Mouse (Mus musculus): ENCODE data around the gene Cant1. TPM values are rescaled to one million over a fixed set of nuclear protein-coding genes. Genes with fewer than 3 reads are reported as not detected.
"Not testable (repeated sequence)": the region's sequence is repeated elsewhere in the genome, so short reads cannot be mapped to it uniquely, and the experiment has no call there.

The Cant1 gene
- total RNA-seq, 2 experiments from 2014 or later: 38.7 to 40.4 TPM

DNA sequence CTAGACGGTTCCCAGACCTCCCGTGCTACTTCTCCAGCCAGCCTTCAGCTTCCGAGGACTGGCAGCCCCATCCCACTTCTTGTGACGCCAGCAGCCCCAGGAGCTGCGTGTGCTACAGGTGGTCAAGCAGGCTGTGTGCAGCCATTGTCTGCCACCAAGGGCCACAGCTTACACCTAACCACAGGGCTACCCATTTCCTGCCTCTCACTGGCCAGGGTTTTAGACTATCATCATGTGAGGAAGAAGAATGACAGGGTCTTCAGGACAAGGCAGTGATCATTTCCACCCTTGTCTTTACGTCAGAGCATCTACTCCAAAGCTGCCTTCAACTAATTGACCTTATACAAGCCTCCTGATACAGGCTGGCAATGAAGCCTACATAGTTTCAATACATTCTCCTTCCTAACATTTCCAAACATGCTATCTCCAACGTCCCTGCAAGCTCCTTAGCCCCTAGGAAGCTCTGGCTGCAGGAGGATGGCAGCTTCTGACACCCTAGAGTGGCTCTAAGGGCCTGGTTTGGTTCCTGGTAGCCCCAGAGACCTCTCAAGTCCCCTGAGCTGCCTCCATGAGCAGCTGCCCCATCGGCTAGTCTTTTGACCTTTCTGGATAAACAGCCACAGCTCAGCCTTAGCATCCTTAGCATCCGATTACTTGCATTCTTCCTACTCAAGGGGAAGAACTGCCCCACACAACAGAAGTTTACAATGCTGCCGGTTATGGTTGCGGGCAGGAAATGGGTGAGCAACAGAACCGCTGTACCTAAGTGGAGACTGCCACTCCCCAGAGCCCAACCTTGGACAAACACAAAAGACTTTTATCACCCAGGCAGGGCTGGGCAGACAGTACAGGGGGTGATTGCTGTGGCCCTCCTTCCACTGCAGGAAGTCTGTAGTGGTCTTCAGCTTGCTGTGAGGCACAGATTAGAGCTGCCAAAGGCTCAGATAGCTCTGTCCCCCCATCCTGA, 9.5 kb downstream of the Cant1 start:
- no peak for DNase-seq (ENCODE audit: low spot score in 2 of 2)

DNA sequence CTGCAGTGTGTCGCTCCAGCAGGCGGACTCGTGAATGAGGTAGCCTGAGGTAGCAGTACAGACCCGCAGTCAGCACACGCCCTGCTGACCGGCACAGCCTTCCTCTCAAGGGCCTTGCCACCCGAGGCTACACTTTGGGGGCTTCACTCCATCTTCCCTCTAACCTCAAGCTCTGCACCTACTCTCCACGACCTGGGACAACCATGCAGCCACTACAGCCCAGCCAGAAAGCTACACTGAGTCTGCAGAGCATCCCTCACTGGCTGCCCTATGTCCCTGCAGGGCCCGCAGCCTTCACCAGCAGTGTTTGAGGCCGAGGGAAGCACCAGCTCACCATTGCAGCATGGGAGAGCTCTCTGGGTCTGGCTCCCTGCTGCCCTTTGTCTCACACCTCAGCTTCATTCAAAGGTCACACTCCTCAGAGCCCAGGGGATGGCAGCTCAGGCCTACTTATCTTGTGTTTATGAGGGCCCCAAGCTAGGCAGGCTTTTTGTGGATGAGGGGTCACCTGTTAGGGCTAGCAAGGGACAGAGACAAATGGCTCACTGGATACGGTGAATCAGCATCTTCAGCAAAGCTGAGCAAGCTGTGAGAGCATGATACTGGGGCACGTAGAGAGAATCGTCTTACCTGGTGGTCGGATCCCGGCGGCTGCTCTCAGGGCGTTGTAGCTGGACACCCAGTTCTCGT, 10.7 kb downstream of the Cant1 start:
- DNase-seq (ENCODE audit: low spot score in 2 of 2): no peak

DNA sequence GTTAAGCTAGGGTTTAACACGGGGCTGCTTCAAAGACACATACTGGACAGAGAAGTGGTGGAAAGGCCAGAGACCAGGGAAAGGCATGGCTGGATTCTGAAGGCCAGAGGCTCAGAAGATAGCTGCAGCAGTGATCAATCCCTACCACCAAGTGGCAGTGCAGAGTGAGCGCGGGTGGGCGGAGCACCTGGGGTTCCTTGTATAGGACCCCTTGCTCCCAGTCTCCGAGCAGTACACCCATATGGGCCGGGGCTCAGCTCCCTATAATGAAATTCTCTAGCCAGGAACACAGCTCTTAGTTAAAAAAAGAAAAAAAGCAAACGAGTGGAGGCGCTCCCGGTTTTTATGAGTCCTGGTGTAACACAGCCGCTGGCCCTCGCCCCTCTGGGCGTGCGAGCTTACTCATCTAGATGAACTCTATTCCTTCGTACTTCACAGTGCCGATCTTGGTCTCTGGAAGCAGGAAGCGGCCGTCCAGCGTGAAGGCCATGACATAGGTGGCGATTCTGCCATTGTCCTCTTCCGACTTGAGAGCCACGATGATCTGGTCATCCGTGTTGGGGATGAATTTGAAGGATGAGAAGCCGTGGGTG, 11.5 kb downstream of the Cant1 start:
- peak; percentile 36 to 58 for DNase-seq (ENCODE audit: low spot score in 2 of 2)

DNA sequence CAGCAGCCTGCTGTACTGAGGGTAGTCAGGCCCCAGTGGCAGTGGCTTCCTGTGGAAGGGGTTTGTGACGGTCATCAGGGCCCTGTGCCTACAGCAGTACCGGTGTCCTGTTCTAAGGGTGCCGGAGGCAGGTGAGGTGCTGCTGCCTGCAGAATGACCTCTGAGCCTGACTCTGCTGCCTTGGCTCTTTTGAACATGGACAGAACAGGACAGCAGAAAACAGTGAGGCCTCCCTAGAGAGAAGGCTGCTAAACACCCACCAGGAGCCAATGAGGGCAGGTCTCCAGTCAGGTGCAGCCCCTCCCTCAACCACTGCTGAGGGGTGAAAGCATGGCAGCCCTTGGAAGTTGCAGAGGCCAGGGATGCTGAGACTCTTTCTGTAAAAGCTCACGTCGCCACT, 12.4 kb downstream of the Cant1 start:
- DNase-seq (ENCODE audit: low spot score in 2 of 2): no peak

DNA sequence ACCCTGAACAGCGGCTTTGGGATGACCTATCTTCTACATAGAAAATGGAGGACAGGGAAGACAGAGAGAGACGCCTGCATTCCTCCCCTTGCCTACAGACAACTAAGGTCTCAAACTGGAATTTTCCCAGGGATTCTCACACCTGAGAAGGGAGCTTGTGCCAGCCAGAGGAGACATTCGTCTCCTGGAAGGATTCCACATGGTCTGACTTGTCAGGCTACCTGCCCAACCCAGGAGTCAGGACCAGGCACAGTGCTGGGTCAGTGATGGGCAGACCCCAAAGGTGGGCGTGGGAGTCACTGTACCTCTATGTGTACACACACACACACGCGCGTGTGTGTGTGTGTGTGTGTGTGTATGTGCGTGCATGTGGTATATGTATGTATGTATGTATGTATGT, 13.6 kb downstream of the Cant1 start:
- no peak for DNase-seq (ENCODE audit: low spot score in 2 of 2)

DNA sequence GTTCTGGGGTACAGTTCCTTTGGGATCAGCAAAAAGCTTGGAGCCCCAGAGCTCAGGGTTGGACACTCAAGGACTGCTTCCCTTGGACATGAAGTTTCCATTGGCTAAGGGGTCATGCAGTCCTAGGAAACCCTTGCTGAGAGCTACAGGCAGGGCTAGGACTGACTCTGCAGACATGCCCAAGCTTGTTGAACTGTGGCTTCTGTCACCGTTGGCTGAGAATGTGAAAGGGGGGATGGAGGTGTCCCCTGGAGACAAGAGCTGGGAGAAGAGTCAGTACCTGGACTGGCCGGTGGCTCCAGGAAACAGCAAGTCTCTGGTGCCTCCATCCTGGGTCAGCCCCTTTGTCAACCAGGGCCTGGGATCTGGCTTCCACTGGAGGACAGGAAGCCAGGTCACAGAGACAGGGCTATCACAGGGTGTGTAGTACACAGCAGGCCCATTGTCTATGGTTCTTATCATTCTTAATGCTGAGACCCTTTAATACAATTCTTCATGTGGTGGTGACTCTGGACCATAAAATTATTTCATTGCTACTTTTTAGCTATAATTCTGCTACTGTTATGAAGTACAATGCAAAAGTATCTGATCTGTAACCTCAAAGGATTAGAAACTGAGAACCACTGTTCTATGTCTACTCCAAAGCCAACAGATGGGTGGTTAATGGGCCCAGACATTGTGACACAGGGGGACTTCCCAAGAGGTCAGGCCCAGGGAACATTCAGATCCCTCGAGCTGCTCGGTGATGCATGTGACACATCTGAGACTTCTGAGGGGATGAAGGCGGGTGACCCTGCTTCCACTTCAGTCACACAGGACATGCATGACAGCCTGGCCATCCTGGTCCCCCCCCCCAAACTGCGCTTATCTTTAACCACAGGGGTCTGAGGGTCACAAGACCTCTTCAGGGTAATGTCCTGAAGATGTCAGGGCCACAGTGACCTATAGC, 14.7 kb downstream of the Cant1 start:
- no peak for DNase-seq (ENCODE audit: low spot score in 2 of 2)

DNA sequence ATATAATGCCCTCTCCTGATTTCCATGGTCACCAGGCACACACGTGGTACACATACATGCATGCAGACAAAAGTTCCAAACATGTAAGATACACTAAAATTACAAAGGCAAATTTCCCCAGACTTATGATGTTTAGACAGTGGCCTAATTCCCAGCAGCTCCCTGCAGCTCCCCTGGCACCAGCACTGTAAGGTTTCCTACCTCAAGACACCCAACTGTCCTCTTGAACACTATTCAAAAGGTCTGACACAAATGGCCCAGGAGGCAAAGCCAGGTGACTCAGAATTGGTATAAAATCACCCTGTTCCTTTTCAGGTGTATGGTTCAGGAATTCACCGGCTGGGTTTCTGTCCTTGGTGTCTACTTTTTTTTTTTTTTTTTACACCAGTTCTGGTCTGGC, 15.7 kb downstream of the Cant1 start:
- no peak for DNase-seq (ENCODE audit: low spot score in 2 of 2)

DNA sequence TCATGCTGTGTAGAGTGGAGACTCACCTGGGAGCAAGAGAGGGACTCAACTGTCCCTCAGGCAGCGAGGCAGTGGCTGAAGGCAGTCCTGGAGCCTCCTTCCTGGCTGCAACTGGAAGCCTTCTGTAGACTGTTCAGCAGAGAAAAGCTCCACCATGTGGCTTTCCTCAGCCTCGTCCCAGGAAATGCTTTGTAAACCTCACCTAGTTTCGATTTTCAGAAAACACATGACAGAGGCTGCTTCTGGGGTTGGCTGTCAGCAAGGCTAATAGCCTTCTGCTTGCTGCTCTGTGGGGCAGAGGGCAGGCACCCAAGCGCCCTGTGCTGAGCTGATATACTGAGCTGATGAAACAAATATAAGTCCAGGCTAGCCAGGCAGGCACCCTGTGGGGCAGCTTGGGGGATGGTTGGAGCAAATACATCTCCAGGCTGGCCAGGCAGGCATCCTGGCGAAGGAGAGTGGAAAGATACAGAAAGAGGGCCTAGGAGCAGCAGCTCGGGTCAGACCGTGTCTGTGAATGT, 17.1 kb downstream of the Cant1 start, which contains the start of gene Lgals3bp:
Lgals3bp (minus strand) TSS at position 333 of the 521 bp plus-strand sequence.
- DNase-seq (ENCODE audit: low spot score in 2 of 2): peak; percentile 39 to 43

DNA sequence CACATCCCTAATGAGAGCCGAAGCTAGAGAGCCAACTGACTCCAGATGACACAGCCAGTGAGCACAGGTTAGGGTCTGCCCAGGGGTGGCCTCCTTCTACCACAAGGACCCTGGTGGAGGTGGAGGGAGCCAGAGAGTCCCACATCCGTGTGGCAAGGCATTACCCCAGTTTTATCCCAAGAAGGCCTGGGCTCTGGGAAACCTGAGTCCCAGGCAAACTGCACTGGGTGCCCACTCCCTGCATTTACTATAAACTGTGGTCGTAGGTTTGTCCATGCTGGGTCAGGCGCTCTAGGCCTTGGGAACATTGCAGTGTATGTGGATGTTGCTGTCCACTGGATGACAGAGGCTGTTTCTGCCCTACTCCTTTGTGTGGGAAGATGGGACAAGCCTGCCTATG, 17.7 kb downstream of the Cant1 start:
- no peak for DNase-seq (ENCODE audit: low spot score in 2 of 2)

DNA sequence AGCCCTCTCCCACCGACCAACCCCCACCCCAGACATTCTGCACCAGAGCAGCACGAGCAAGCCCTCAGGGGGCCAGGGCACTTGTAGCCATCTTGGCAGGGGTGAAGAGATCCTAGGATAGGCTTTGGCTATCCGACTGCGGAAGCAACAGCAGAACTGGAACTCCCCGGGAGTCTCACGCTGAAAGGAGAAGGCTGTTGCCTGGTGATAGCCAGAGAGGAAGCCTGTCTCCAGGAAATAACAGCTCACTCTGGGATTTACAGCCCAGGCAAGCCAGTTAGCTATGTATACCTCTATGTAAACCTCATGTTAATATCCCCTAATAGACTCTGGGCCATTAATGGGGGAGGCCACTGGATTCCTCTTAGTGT, 18.3 kb downstream of the Cant1 start:
- no peak for DNase-seq (ENCODE audit: low spot score in 2 of 2)

DNA sequence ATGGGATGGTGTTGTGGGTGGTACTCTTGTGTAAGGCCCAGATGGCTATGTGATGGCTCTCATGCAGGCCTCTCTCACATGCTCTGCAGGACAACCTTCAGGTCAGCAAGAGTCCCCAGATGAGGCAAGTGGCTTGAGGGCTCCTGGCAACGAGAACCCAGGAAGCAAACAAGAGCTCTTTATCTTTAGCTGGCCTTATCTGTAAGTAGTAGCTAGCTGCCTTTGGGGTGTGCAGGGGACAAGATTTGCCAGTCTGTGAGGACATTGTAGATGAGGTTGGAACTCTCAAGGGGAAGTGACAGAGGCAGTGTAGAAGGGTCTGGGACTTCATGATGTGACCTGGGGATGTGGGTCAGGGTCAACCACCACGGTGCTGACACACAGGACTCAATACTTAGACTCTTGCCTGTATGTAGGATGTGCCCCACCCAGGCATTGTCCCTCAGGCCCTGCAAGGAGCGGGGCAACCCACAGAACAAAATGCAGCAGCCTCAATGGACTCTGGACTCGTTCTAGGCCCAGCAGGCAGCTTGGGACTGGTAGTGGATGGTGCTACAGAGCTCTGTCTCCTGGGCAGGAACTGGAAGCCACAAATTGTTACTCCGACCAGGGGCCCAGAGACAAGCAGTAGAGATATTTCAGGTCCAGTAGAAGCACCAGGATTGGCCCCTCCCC, 18.9 kb downstream of the Cant1 start:
- DNase-seq (ENCODE audit: low spot score in 2 of 2): no peak

DNA sequence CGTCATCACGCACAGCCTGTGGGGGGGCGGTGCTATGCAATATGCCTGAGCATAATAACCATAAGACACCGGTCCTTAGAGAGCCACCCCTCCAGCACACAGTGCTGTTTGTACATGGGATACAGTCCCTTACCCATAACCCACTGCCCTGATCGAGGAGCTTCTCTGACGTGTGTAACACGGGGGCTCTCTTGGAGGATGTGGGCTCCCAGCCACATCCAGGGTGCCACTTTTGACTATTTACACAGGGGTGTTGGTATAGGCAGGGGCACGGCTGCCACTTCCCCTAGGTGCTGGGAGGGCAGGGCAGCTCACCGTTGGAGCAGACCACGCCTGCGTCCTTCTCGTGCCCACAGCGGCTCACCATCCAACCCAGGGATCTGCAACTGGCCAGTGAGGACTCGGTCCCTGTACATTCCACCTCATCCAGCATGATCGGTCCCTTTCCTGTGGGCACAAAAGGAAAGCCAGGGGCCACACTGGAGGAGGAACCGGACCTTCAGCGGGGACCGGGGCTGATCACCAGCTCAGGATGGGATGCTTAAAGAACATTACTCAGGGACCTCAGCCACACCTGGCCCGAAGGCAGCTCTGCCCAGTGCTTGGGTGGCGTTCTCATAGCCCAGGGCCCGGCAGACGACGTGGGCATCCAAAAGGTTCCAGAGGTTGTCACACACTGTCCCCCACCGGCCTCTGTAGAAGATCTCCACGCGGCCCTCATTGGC, 20.9 kb downstream of the Cant1 start:
- no peak for DNase-seq (ENCODE audit: low spot score in 2 of 2)

DNA sequence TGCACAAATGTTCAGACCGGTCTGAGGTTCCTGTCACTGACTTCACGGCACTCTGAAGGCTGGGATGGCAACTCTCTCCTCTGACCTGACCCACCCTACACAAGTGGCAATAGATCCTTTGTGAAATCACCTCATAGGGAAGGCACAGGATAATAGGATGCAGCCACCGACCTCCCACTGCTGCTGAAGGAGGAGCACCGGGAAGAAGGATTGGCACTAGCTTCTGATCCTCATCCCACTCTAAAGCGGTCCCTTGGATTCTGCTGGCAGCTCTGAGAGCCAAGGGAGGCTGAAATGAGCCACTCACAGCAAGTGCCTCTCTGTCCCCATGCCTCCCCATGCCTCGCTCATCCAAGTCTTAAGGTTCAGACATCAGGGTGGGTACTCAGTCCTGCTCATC, 24.3 kb downstream of the Cant1 start:
- no peak for DNase-seq (ENCODE audit: low spot score in 2 of 2)

DNA sequence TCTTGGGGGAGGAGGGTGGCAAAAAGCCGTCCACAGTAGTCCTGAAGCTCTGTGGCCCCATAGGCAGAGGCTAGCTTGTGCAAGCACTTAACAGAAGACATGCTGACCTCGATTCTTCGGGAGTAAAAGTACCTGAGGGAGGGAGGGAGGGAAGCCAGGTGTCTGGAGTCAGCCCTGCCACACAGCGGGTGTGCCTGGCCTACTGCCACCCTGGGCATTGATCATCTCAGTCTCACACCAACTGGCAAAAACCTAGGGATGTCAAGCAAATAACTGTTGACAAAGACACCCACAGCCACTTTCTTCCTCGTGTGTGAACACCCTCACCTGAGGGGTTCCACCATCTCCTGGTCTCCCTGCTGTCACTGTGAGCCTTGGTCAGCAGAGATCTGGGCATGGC, 24.9 kb downstream of the Cant1 start:
- DNase-seq (ENCODE audit: low spot score in 2 of 2): no peak

DNA sequence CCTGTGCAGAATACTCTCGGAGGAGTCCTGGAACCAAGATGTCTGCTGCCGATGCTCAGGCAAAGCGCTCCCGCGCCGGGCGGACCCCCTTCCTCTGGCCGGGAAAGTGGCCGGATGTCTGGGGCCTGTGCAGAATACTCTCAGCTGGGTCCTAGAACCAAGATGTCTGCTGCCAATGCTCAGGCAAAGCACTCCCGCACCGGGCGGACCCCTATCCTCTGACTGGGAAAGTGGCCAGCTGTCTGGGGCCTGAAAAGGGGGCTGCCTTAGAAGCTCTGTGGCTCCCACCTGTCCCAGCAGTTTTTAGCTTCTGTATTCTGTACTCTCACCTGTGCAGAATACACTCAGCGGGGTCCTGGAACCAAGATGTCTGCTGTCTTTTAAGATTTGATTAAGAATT, 31.1 kb downstream of the Cant1 start:
- not testable (repeated sequence) for DNase-seq (ENCODE audit: low spot score in 2 of 2)

DNA sequence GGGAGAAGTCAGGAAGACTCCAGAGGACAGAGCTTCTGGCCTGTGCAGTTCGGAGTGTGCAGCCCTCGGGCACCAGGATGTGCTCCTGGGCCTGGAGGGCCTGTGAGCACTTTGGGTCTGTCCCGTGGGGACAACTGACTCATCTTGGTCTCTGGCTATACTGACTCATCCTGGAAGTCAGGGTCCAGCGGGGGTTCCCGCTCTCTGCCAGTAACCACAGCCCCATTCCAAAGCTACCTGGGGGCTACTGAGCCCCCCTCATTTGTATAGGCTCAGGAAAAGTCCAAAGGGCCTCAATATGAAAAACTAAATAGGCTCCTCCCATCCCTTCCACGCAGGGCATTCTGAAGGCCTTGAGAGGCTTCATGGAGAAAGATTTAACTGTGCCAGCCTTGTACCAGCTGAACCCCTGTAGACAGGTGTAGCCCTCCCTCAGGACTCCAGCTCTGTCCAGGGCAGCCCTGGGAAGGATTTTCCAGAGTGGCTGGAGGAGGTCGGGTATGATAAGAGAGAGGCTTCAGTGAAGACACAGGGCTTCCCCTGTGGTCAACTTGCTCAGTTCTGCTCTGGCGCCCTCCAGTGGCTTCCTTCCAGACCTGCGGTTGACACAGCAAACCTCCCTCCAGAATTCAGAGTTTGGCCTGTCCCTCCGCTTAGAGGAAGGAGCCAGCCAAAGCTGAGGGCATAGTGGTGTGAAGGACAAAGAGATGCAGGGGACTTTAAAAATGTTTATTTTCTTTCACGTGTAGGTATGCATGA, 39.5 kb downstream of the Cant1 start:
- DNase-seq (ENCODE audit: low spot score in 2 of 2): peak; percentile 86 to 92

DNA sequence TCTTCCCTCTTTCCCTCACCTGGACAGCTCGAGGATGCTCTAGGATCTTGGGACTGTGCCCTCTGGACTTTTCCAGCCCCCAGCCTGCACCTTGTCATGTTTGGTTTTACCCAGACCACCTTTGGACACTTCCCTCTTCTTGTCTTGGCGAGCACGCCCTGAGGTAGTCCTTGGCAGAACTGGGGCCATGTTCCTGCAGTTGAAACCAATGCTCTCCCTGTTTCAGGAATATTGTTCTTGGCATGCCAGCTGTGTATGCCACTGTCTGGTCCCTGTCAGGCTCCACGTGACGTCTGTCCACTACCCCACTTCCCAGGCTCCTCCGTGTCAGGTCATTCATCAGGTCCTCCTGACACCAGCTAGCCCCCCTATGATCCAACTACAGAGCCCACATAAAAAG, 40.2 kb downstream of the Cant1 start:
- DNase-seq (ENCODE audit: low spot score in 2 of 2): no peak

DNA sequence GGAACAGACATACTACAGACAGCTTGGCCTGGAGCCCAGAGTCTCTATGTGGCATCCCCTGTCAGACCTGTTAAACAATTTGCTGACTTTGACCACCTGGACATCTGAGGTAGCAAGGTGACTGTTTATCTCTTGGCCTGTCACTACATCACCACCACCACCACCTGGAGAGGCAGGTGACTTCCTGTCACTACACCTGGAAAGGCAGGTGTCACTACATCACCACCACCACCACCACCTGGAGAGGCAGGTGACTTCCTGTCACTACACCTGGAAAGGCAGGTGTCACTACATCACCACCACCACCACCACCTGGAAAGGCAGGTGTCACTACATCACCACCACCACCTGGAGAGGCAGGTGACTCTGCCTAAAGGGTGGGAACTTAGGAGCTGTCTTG, 42.6 kb downstream of the Cant1 start:
- DNase-seq (ENCODE audit: low spot score in 2 of 2): not testable (repeated sequence)

DNA sequence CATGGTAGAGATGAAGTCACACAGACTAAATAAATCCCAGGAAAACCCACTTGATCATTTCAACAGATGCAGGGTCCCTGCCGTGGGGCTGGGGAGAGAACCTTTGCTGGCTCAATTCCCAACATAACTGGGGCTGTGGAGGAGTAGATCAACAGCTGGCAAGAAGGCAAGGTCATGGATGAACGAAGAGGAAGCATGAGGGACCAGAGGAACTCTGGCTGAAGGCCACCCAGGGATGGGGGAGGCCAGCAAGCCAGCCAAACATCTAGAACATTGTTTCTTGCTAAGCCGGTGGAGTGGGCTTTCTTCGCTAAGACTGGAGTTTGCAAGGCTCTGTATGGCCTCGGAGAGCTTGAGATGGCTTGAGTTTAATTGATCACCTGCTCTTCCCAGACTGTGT, 43.0 kb downstream of the Cant1 start:
- no peak for DNase-seq (ENCODE audit: low spot score in 2 of 2)

Data from left cerebral cortex, adult 18-20 months (tissue).